Mouse (Mus musculus) E14TG2a.4 (cell line): Measurements from ENCODE around the gene Syngr3.

Source experiments
- CTCF ChIP-seq: conservative IDR thresholded peaks from 2 replicates; pipeline ENCODE4 v1.5.1; 2014; ENCODE audit warnings: low read length
- POU5F1 ChIP-seq: IDR thresholded peaks from 2 replicates; pipeline ENCODE4 v1.6.1; 2014; ENCODE audit warnings: low read length, borderline replicate concordance

DNA sequence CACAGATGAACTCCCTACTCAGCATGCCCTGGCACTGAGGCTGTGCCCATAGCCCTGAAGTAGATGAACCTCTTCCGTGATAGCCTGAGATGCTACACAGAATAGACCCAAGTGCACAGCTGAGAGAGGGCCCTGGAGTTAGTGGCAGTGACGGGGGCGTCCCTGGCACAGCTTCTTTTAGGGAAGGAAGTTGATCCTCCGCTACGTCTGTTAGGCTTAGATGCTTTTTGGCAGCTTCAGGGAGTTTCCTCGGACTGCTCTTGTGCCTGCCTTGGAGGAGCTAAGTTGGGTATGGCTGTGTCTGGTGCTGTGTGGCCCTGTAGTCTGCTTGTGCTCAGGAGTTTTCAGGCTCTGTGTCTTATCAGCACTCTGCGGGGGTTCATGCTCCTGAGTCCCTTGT is 15.5 kb downstream of the Syngr3 start:
- TF ChIP-seq CTCF (no peak), POU5F1 (no peak)
